Mouse (Mus musculus): ENCODE results near the gene Thsd4.
A peak's percentile ranks its signal among the peaks of the same experiment; 100 is the strongest.
"Not testable (repeated sequence)": the region's sequence is repeated elsewhere in the genome, so short reads cannot be mapped to it uniquely, and the experiment has no call there.

Gene Thsd4

DNA sequence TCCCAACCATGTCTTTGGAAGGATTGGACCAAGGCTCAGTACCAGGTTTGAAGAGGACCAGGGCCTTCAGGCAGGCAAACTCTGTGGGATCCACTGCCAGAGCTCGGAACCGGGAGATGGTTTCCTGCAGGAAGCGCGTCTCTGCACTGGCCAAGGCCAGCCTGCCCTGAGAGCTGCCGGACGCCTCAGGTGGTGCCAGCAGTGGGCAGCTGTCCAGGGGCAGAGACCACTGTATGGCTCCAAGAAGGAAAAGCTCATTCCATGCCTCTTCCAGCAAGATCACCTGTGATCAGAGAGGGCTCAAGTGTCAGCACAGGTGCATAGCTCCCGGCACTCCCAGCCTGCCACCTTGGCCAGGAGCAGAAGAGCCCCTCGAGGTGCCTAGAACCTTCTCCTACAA, 574.6 kb downstream of the Thsd4 start:
- DNase-seq (ENCODE audit: low spot score in 2 of 2): no peak

- DNase-seq (ENCODE audit: low spot score in 2 of 2): no peak
These were observed 576.6 kb downstream of the Thsd4 start for GRCm38 (mm10) chr9:59945241-59945640.

GRCm38 (mm10) chr9:59943826-59944225, 578.0 kb downstream of the Thsd4 start:
- no peak for DNase-seq (ENCODE audit: low spot score in 2 of 2)

DNA sequence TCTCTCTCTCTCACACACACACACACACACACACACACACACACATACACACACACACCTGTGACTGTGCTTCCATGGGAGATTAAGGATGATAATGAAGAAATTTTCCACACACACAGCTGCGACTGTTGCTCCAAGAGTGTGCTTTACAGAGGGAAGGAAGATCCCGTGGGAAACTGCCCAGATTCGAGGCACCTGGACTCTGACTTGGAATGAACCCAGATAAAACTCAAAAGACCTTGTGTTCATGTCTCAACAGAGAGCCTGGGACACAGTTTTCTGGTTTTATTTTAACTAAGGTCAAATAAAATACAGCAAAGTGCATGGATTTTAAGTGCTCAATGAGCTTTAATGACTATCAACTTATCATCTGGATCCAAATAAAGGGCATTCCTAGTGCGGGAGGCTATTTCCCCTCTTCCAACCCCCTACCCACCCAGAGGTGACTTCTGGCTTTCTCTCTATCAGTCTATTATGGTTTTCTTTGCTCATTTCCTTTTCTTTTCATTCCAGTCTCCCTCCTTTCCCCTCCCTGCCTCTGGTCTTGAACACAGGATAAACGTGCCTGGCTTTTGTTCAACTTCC, 579.3 kb downstream of the Thsd4 start:
- no peak for DNase-seq (ENCODE audit: low spot score in 2 of 2)

- peak; percentile 25 to 37 for DNase-seq (ENCODE audit: low spot score in 2 of 2)
These were observed 579.9 kb downstream of the Thsd4 start for GRCm38 (mm10) chr9:59941885-59942350.

DNA sequence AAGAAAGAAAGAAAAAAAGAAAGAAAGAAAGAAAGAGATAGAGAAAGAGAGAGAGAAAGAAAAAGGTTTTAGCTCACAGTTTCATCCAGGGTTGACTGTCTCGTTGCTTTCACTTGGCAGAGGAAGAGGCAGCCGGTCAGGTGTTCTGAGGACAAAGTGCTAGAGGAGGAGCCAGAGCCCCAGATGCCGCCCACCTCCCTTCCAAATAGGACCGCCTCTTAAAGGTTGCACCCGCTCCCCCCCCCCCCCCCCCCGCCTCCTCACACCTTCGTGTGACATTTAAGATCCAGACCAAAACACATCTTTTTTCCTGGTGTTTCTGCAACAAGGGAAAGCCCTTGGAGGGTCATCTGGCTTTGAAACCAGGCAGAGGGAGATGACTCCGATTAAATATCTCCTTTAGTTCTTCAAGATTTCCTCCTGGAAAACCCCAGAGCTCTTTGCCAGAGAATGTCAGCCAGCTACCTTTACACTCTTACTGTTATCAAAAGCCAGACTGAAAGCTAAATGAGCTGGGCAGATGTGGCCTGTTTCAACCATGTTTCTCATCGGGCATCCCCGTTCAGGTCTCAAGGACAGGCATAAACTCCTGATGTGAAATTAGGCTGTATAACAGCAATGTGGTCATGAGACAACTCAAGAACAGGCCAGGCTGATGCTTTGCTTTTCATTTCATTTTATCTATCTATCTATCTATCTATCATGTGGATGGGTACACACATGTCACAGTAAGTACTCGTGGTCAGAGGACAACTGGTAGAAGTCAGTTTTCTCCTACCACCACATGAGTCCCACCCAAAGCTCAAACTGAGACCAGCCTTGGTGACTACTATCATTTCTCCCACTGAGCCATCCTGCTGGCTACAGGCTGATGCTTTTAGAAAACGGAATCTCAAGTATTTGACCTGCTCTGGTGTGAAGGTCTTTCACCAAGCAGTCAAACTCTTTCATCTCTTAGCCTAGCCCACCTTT, 580.6 kb downstream of the Thsd4 start:
- no peak for DNase-seq (ENCODE audit: low spot score in 2 of 2)

GRCm38 (mm10) chr9:59939691-59940090, 582.2 kb downstream of the Thsd4 start:
- no peak for DNase-seq (ENCODE audit: low spot score in 2 of 2)

DNA sequence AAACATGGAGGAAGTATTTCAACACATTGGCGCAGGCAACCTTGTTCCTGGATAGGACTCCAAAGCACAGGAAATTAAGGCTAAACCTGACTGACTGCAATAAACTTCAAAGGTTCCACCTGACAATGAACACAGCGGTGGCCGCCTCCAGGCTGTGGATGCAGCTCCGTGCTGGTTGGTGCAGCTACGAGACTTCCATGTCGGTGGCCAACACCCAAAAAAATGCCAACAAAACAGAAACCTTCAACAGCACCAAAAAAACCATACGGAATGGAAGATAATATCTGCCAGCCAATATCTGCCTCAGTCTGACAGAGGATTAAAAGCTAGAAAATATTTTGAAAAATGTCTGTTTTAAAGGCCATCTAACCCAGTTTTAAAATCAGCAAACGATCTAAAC, 583.3 kb downstream of the Thsd4 start:
- DNase-seq (ENCODE audit: low spot score in 2 of 2): no peak

- DNase-seq (ENCODE audit: low spot score in 2 of 2): not testable (repeated sequence)
These were observed 586.0 kb downstream of the Thsd4 start for GRCm38 (mm10) chr9:59935866-59936265.

GRCm38 (mm10) chr9:59930248-59930647, 591.6 kb downstream of the Thsd4 start:
- no peak for DNase-seq (ENCODE audit: low spot score in 2 of 2)

All from spleen, postnatal 36 days (tissue).